Mouse (Mus musculus): ENCODE measurements around the gene Fscn2. TPM values are rescaled to one million over a fixed set of nuclear protein-coding genes. Genes with fewer than 3 reads are reported as not detected.
A peak's percentile ranks its signal among the peaks of the same experiment; 100 is the strongest.
"Not testable (repeated sequence)": the region's sequence is repeated elsewhere in the genome, so short reads cannot be mapped to it uniquely, and the experiment has no call there.

Fscn2 gene
- polyA plus RNA-seq, 1 experiment = not detected

DNA sequence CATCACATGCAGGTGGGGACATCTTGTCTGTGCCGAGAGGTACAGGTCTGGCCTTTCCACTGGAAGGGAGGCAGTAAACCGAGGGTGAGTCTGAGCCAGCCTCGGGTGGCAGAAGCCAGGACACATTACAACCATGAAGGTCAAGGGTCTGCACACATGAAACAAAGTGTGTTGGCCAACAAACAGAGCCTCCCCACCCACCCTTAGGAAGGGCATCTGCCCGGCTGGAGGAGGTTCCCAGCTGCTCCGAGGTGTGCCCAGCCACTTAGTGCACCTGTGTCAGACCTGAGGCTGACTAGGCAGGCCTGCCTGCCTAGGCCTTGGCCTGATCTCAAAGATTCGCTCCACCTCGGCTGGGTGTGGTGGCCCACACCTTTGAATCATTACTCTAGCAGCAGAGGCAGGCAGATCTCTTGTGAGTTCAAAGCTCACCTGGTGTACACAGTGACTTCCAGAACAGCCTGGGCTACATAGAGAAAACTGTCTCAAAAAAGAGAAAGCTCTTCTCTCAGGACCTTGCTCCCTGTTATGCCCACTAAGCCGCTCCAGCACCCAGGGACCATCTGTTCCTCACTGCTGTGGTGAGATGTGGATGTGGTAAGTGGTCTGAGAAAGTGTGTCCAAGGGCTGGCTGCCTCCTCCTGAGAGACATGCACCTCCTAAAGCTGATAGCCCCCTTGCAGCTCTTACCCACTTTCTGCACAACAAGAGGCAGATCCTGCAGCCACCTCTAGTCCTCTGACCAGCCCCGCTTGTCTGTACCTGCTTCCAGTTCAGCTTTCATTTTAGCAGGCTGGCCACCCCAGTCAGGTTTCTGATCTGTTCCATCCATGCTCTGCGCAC is 9.9 kb upstream of the Fscn2 start:
- H3K27me3 ChIP-seq (ENCODE audit: control insufficient read depth, insufficient read depth, low read length, poor library complexity, severe bottlenecking) = no peaks in the 10 kb centered on the region
- peak overlapping the region; percentile 99; the same call in 1 of the 2 replicates for H3K9ac ChIP-seq (ENCODE audit: low read depth, poor library complexity, severe bottlenecking)
- peaks cover 8% of the 10 kb centered on the region for H3K36me3 ChIP-seq (ENCODE audit: control insufficient read depth, insufficient read depth, low read length, poor library complexity, severe bottlenecking)
- no peak overlapping the region for H3K4me3 ChIP-seq (ENCODE audit: low read depth, low read length)
- H3K27ac ChIP-seq (ENCODE audit: insufficient read depth, low read length) = peak overlapping the region; percentile 68
- no peaks in the 10 kb centered on the region for H3K9me3 ChIP-seq (replicated peaks; ENCODE audit: control insufficient read depth, insufficient read depth, low read length, poor library complexity, severe bottlenecking)
- TF ChIP-seq EP300 (IDR thresholded peaks at IDR 0.05; ENCODE audit: insufficient read depth, low read depth, low read length) (no peak), POLR2A (IDR thresholded peaks at IDR 0.05; ENCODE audit: insufficient read depth, low read length) (no peak), CTCF (IDR thresholded peaks at IDR 0.05; ENCODE audit: low read depth, low read length) (no peak)
- H3K4me1 ChIP-seq (ENCODE audit: control insufficient read depth, insufficient read depth, low read length) = peaks cover 2% of the 10 kb centered on the region

DNA sequence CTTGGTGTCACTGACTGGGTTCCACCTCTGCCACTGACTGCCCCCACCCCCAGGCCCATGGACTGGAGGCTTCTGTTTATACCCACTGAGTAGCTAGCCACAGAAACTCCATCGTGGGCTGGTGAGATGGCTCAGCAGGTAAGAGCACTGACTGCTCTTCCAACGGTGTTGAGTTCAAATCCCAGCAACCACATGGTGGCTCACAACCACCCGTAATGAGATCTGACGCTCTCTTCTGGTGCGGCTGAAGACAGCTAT is 9.3 kb upstream of the Fscn2 start:
- not testable (repeated sequence) for H3K36me3 ChIP-seq (ENCODE audit: control insufficient read depth, insufficient read depth, low read length, poor library complexity, severe bottlenecking); H3K27me3 ChIP-seq (ENCODE audit: control insufficient read depth, insufficient read depth, low read length, poor library complexity, severe bottlenecking); H3K4me1 ChIP-seq (ENCODE audit: control insufficient read depth, insufficient read depth, low read length); H3K4me3 ChIP-seq (ENCODE audit: low read depth, low read length); H3K9me3 ChIP-seq (replicated peaks; ENCODE audit: control insufficient read depth, insufficient read depth, low read length, poor library complexity, severe bottlenecking); H3K27ac ChIP-seq (ENCODE audit: insufficient read depth, low read length); H3K9ac ChIP-seq (ENCODE audit: low read depth, poor library complexity, severe bottlenecking)

DNA sequence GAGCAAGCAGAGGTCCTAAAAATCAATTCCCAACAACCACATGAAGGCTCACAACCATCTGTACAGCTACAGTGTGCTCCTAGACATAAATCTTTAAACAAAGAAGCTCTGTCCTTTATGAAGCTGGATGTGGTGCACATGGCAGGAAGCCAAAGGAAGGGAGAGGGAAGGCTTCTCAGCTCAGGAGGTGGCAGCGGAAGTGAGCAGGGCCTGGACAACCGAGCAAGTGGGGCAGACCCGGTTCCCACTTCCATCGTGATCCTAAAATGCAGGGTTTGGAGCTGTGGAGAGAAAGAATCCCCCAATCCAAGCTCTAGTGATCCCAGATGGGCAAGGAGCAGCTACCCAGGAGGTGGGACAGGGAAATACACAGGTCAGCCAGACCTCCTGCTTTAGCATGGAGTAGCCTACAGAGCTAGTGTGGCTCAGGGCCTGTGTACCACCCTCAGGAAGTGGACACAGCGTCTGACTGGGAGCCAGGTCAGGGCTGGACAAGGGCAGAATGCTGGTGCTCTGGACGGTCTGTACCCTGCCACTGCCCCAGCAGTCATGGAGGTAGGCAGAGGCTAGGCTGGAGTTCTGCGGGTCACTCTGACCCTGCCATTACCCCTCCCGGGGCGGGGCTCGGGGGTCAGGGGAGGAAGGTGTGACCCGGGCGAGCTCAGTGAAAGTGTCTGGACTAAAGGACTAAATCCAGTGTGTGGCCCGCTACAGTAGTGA is 8.6 kb upstream of the Fscn2 start:
- peaks cover 2% of the 10 kb centered on the region for H3K4me1 ChIP-seq (ENCODE audit: control insufficient read depth, insufficient read depth, low read length)
- H3K36me3 ChIP-seq (ENCODE audit: control insufficient read depth, insufficient read depth, low read length, poor library complexity, severe bottlenecking) = no peaks in the 10 kb centered on the region
- H3K9me3 ChIP-seq (replicated peaks; ENCODE audit: control insufficient read depth, insufficient read depth, low read length, poor library complexity, severe bottlenecking) = no peaks in the 10 kb centered on the region
- no peak overlapping the region for H3K4me3 ChIP-seq (ENCODE audit: low read depth, low read length)
- no peak overlapping the region for H3K27ac ChIP-seq (ENCODE audit: insufficient read depth, low read length)
- TF ChIP-seq POLR2A (IDR thresholded peaks at IDR 0.05; ENCODE audit: insufficient read depth, low read length) (no peak), CTCF (IDR thresholded peaks at IDR 0.05; ENCODE audit: low read depth, low read length) (no peak), EP300 (IDR thresholded peaks at IDR 0.05; ENCODE audit: insufficient read depth, low read depth, low read length) (no peak)
- no peak overlapping the region for H3K9ac ChIP-seq (ENCODE audit: low read depth, poor library complexity, severe bottlenecking)
- H3K27me3 ChIP-seq (ENCODE audit: control insufficient read depth, insufficient read depth, low read length, poor library complexity, severe bottlenecking) = no peaks in the 10 kb centered on the region

DNA sequence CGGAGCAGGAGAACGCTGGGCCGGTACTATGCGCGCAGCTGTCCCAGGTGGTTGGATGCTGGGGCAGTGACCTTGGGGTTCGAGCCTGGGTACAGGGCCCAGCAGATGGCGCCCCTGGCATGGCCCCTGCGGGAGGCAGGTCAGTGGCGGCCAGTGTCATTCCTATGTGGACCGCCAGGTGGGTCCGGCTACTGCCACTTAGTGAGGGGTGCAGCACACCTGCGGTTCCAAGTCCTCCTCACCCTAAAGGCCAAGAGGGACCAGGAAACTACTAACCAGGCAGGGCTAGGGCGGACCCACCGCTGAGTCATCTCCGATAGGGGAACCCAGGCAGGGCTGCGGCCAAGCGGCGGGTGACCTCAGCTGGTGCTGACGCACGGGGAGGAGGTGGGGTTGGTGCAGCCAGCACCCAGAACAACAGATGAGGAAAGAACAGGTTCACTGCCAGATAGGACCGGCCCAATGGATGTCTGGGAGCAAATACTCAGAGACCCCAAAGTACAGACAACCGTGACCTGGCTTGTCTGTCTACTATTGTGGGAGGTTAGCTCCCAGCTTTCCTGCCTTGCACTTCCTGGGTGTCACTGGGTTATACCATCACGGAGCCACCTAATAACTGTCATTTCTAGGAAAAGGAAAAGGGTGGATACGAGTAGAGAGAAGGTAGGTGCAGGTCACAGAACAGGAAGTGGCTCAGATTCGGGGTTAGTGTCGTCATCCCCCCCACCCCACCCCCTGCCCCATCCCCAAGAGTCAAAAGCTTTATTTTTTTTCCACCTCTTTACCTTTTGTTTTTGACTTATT is 7.6 kb upstream of the Fscn2 start:
- H3K27me3 ChIP-seq (ENCODE audit: control insufficient read depth, insufficient read depth, low read length, poor library complexity, severe bottlenecking) = no peaks in the 10 kb centered on the region
- TF ChIP-seq CTCF (IDR thresholded peaks at IDR 0.05; ENCODE audit: low read depth, low read length) (peak; percentile 67), POLR2A (IDR thresholded peaks at IDR 0.05; ENCODE audit: insufficient read depth, low read length) (no peak), EP300 (IDR thresholded peaks at IDR 0.05; ENCODE audit: insufficient read depth, low read depth, low read length) (no peak)
- H3K36me3 ChIP-seq (ENCODE audit: control insufficient read depth, insufficient read depth, low read length, poor library complexity, severe bottlenecking) = no peaks in the 10 kb centered on the region
- H3K9ac ChIP-seq (ENCODE audit: low read depth, poor library complexity, severe bottlenecking) = peak overlapping the region; percentile 2; the same call in 1 of the 2 replicates
- peak overlapping the region; percentile 30 for H3K4me3 ChIP-seq (ENCODE audit: low read depth, low read length)
- H3K27ac ChIP-seq (ENCODE audit: insufficient read depth, low read length) = no peak overlapping the region
- H3K9me3 ChIP-seq (replicated peaks; ENCODE audit: control insufficient read depth, insufficient read depth, low read length, poor library complexity, severe bottlenecking) = no peaks in the 10 kb centered on the region
- peaks cover 2% of the 10 kb centered on the region for H3K4me1 ChIP-seq (ENCODE audit: control insufficient read depth, insufficient read depth, low read length)

DNA sequence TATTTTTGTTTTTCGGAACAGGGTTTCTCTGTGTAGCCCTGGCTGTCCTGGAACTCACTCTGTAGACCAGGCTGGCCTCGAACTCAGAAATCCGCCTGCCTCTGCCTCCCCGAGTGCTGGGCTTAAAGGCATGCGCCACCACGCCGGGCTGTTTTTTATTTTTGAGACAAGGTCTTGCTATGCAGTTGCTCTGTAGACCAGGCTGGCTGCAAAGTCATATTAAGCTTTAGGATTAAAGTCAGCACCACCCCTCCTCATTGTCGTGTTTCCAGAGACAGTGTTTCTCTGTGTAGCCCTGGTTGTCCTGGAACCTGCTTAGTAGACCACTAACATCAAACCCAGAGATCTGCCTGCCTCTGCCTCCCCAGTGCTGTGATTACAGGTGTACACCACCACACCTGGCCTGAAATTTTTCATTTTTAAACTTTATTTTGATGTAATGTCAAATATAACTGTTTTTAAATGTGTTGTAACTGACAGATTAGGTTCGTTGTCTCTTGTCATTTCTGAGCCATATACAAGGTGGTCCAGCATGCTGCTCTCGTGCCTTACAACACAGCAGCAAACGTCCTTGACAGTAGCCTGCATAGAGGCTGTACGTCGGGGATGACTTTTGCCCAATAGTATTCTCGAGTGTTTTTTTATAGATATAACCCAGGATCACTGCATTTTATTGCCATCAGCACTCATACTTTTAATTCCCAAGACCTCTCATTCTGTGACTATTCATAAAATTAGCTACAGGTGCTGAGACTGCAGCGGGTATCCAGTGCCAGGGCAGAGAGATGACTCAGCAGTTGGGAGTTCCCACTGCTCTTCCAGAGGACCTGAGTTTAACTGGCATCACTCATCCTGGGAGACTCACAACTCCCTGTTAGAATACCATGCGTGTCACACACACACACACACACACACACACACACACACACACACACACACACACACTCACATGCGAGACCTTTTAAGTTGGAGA is 6.7 kb upstream of the Fscn2 start:
- H3K4me1 ChIP-seq (ENCODE audit: control insufficient read depth, insufficient read depth, low read length) = peaks cover 2% of the 10 kb centered on the region
- H3K27ac ChIP-seq (ENCODE audit: insufficient read depth, low read length) = no peak overlapping the region
- H3K27me3 ChIP-seq (ENCODE audit: control insufficient read depth, insufficient read depth, low read length, poor library complexity, severe bottlenecking) = no peaks in the 10 kb centered on the region
- H3K9me3 ChIP-seq (replicated peaks; ENCODE audit: control insufficient read depth, insufficient read depth, low read length, poor library complexity, severe bottlenecking) = no peaks in the 10 kb centered on the region
- H3K9ac ChIP-seq (ENCODE audit: low read depth, poor library complexity, severe bottlenecking) = no peak overlapping the region
- H3K36me3 ChIP-seq (ENCODE audit: control insufficient read depth, insufficient read depth, low read length, poor library complexity, severe bottlenecking) = no peaks in the 10 kb centered on the region
- TF ChIP-seq POLR2A (IDR thresholded peaks at IDR 0.05; ENCODE audit: insufficient read depth, low read length) = no peak
- no peak for TF ChIP-seq EP300 (IDR thresholded peaks at IDR 0.05; ENCODE audit: insufficient read depth, low read depth, low read length)
- no peak for TF ChIP-seq CTCF (IDR thresholded peaks at IDR 0.05; ENCODE audit: low read depth, low read length)
- H3K4me3 ChIP-seq (ENCODE audit: low read depth, low read length) = no peak overlapping the region
